Mouse (Mus musculus) v-Abl transformed pro-B cells (cell line): Measurements from ENCODE around the gene Zfp758.

Experiments used
- in situ Hi-C, 2 experiments: fragments of 400-800 bp; cut with MboI; formaldehyde crosslinking; loops; one replicate each; pipeline ENCODE4 v1.15.1; 2025; ENCODE audit not compliant: unreplicated experiment in 2 of 2

Zfp758 gene

DNA sequence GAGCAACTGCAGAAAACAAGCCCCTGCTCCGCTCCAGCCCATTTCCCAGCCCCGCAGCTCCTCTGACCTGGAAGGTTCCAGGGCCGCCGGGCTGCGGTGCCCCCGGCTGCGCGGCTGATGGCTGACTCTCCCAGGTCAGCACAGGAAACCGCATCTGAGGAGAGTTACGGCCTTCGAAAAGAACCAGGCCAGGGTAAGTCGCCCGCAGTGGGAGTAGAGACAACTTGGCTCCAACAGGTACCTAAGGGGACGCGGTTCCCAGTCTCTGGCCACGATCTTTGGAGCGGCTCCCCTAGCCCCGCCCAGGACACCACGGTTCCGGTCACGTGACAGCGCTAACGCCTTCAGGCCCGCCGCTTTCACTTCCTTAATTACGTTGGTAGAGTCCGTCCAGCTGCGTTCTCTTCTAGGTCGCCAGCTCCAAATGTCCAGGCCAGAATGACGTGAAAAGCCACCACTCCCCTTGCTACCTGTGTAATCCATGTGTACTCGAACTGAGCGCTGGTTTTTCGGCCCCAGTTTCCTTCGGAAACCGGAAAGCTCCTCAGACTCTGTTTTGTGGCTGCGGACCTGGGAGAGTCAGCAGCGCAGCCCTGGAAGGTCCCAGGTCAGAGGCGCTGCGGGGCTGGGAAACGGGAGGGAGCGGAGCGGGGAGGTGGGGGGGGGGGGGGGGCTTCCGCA is at the start of gene Zfp758, which contains the start of gene Zfp944:
Zfp758 (plus strand) TSS at position 353 of the 681 bp plus-strand sequence.
Zfp944 (minus strand) TSS at position 300 of the 681 bp plus-strand sequence.
- in situ Hi-C loops, result loop anchor here in 1 of 2 experiments (5.0 to 25.0 kb wide), 4 partner anchors 49 to 1399 kb away; partner anchors contain the start of genes CT030661.1, Zfp942, Zfp943 and Zfp945

DNA sequence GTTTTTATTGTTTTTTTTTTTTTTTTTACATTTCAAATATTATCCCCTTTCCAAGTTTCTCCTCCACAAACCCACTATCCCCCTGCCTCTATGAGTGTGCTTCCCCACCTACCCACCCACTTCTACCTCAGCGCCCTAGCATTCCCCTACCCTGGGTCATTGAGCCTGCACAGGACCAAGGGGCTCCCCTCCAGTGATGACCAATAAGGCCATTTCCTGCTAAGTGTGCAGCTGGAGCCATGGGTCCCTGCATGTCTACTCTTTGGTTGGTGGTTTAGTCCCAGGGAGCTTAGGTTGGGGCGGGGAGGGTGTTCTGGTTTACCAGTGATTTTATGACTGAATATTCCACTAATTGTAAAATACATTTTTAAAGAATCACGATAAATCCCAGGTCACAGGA is 47.0 kb upstream of the Zfp758 start:
- in situ Hi-C loops, result loop anchor here (5.0 to 10.0 kb wide), 3 partner anchors 48 to 149 kb away; partner anchors contain the start of genes Zfp758 (in 1 of the 2), Zfp944 (in 1 of the 2), Zfp947 (in 1 of the 2) and Zfp994 (in 1 of the 2)

DNA sequence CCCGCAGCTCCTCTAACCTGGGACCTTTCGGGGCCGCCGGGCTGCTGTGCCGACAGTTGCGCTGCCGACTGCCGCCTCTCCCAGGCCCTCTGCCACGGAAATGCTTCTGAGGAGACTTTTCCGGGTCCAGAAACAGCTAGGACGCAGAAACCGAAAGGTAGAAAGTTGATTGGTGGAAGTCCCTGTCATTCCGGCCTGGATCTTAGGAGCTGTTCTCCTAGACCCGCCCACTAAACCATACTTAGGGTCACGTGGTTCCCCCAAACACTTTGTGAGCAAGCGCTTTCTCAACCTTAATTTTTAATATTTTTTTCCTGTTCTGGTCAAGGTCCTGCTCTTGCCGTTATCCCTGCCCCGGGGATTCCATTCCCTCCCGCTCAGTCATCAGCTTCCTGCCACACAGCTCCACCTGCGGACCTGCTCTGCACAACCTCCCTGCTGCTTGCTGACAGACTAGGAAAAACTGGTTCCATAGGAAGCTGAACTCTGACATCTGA is 46.5 kb upstream of the Zfp758 start, which contains the start of gene CT030661.1:
CT030661.1 (minus strand) TSS at position 108 of the 497 bp plus-strand sequence.
- in situ Hi-C loops, result loop anchor here (5.0 to 10.0 kb wide), 4 partner anchors 48 to 150 kb away; partner anchors contain the start of genes Zfp994 (in 2 of the 2), Zfp758 (in 1 of the 2), Zfp944 (in 1 of the 2) and Zfp947 (in 1 of the 2)

DNA sequence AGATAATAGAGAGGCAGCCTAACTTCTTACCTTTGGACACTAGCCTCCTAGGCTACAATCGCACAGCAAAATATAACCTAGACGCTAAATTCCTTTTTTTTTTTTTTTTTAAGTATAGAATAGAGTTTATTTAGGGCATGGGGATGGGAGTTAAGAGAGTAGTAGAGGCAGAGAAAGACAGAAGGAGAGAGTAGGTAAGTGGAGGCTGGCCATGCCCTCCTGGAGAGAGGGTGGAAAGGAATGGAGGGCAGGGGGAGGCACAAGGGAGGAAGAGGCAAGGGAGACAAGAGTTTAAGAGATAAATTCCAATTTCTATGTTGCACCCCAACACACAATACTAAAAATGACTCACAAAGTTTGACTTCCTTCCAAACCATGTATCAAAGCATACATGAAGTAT is 46.0 kb upstream of the Zfp758 start:
- in situ Hi-C loops, result loop anchor here (5.0 to 10.0 kb wide), 3 partner anchors 88 to 150 kb away; partner anchors contain the start of genes Zfp994 (in 2 of the 2) and Zfp947 (in 1 of the 2)

DNA sequence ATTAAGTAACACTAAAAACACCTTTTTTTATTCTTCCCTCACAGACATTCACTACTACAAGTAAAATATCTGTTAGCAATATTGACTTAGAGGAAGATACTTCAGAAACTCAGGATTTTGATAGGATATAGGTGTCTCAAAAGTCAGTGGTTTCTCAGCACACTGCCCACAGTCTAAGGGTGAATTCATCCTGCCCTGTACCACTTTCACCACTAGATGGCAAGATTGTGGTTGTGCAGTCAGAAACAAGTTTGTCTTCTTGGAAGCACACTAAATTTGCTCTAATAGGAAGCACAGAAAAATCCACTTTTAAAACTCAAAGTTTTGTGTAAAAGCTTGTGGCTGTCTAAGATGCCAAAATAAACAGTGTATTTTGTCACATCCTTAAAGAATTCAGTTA is 8.5 kb upstream of the Zfp758 start:
- in situ Hi-C loops, result loop anchor here (5.0 to 25.0 kb wide), 5 partner anchors 55 to 1390 kb away; partner anchors contain the start of genes Zfp942 (in 1 of the 2), Zfp943 (in 1 of the 2) and Zfp945 (in 1 of the 2)

DNA sequence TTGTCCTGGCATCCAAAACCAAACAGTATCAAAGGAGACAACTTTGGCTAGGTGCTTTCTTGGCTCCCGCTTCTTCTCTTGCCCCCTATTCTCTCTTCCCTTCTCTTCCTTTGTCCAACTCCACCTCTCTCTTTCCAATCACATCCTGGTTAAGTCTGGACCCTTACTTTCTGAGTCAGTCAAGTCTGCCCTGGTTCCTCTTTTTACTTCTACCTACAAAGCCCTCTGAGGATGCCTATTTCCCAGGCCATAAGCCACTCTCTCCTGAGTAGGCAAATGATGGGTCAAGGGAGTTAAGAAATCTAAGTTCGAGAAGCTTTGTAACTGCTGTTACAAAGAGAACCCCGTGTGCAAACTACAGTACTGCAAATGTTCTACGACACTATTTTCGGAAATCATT is 681 bp upstream of the Zfp758 start:
- in situ Hi-C loops, result loop anchor here in 1 of 2 experiments (5.0 to 25.0 kb wide), 4 partner anchors 48 to 1398 kb away; partner anchors contain the start of genes CT030661.1, Zfp942, Zfp943 and Zfp945

DNA sequence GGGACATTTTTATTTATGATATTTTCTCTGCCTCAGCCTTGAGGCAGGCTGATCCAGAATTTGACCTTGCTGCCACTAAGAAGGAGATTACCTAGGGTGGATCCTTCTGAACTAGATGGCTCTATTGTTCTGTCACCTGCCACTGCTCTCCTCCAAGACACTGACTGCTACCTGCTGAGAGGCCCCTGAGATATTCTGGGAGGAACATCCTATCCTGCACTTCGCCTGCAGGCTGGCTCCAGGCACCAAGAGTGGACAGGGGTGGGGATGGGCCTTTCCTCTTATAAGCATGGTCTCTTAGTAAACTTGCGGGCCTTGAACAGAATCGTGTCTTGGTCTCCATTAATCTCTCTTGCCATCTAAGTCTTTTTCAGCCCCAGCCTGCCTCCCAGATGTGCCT is 2.6 kb downstream of the Zfp758 start:
- in situ Hi-C loops, result loop anchor here in 1 of 2 experiments (5.0 to 25.0 kb wide), 4 partner anchors 52 to 1402 kb away; partner anchors contain the start of genes CT030661.1, Zfp942, Zfp943 and Zfp945

DNA sequence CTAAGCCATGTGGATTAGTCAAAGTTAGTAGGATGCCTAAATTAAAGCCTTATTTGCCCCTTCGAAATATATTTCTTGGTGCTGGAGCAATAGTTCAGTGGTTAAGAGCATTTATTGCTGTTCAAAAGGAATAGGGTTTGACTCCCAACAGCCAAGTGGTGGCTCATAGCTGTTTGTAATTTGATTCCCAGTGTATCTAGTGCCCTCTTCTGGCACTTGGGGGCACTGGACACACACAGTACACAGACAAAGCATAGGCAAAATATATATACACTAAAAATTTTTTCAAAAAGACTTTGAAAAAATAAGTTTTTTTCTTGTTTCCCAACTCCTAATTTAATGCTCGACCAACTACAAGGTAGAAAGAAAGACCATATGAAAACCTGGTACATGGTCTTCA is 49.5 kb downstream of the Zfp758 start:
- in situ Hi-C loops, result loop anchor here (5.0 to 25.0 kb wide), 7 partner anchors 58 to 1173 kb away; partner anchors contain the start of genes Vmn1r234 (in 1 of the 2), Zfp213 (in 1 of the 2), Zfp229 (in 1 of the 2) and Zfp40 (in 1 of the 2)

DNA sequence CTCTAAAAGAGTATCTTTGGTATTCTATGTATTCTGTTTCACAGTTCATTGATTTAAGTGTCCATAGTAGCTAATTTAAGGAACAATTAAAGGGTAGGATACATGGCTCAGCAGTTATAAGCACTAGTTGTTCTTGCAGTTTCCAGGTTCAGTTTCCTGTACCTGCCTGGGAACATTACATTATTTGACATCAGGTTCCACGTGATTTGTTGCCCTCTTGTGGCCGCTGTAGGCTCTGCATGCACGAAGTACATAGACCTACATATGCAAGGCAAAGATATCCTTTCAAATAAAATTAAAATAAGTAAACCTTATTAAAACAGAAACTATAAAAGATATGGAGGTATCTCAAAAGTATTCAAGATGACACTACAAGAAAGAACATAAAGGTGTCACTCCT is 56.3 kb downstream of the Zfp758 start:
- in situ Hi-C loops, result loop anchor here (10.0 to 25.0 kb wide), 5 partner anchors 263 to 1180 kb away; partner anchors contain the start of genes Vmn1r234 (in 1 of the 2), Zfp213 (in 1 of the 2), Zfp229 (in 1 of the 2) and Zfp40 (in 1 of the 2)

DNA sequence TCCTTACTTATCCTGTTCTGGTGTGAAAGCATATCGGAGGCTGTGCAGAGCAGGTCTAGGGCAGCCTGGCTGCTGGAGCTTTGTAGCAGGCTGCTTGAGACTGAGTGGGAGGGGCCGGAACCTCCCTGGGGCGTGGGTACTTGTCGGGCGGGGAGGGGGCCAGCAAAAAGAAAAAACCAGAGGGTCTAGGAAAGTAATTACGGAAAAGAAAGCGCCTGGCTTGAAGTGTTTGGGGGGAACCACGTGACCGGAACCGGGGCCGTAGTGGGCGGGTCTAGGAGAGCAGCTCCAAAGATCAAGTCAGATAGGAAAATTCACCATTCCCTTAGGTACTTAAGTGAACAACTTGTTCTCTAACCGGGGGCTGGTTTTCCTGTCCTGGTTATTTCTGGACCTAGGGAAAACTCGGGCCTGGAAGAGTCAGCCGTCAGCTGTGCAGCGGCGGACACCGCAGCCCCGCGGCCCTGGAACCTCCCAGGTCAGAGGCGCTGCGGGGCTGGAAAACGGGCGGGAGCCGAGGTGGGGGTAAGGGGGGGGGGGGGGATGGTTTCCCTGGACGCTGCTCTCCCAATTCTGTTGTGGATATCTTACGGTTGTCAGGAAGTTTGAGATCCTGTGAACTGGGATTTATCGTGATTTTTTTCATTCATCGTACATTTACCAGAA is 62.8 kb downstream of the Zfp758 start, which contains the start of gene Zfp946:
Zfp946 (plus strand) TSS at position 271 of the 666 bp plus-strand sequence.
- in situ Hi-C loops, result loop anchor here (10.0 to 25.0 kb wide), 6 partner anchors 441 to 1187 kb away; partner anchors contain the start of genes Zfp40 (in 2 of the 2), Vmn1r234 (in 1 of the 2), Zfp213 (in 1 of the 2) and Zfp229 (in 1 of the 2)

DNA sequence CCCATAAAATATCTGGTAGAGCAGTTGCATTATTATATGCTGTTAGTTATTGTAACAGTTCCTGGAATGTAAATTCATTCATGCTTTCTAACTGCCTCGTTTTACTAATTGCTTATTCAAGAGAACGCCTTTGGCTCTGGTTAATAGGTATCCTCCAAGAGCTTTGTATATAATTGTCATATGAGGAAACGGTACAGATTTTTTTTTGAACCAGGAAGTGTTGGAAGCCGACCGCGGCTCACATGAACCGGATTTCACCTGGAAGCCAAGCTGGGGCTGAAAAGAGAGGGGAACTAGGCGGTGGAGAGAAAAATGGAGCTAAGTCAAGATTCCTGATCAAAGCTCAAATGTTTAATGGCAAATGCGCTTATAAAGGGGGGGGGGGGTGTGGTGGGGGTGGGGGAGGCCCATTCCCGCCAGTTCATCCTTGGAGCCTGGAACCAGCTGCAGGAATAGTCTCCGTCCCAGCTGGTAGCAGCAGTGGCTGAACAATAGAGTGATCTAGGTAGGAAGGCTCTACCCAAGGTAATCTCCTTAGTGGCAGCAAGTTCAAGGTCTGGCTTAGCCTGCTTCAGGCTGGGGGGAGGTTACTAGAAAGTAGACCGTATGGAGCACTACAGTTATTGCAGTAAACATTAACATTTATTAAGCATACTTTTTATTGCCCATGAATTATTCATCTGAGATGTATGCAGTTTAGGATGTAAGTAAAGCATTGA is 63.5 kb downstream of the Zfp758 start:
- in situ Hi-C loops, result loop anchor here (10.0 to 25.0 kb wide), 6 partner anchors 440 to 1187 kb away; partner anchors contain the start of genes Zfp40 (in 2 of the 2), Vmn1r234 (in 1 of the 2), Zfp213 (in 1 of the 2) and Zfp229 (in 1 of the 2)
